Mouse (Mus musculus) G1E (cell line): ENCODE data around the gene Adipor2.

ENCODE experiments used
- CTCF ChIP-seq: IDR thresholded peaks from 2 replicates; pipeline ENCODE4 v1.5.1; 2012; ENCODE audit warnings: low read depth, low read length, inconsistent platforms, mixed read lengths
- GATA1 ChIP-seq: IDR thresholded peaks from 2 replicates; pipeline ENCODE4 v1.6.1; 2012; ENCODE audit warnings: borderline replicate concordance, low read length, inconsistent platforms, mixed read lengths
- TAL1 ChIP-seq: conservative IDR thresholded peaks from 2 replicates; pipeline ENCODE4 v1.6.1; 2012; ENCODE audit warnings: low read depth, low read length, inconsistent platforms, mixed read lengths

- TF ChIP-seq CTCF (no peak), GATA1 (no peak), TAL1 (no peak)
These were observed 18.1 kb downstream of the Adipor2 start for GRCm38 (mm10) chr6:119399371-119399770.
